Mouse (Mus musculus) gastrocnemius, adult 8-10 months (tissue): Measurements from ENCODE around the gene Rab4a. TPM values are rescaled to one million over a fixed set of nuclear protein-coding genes. Genes with fewer than 3 reads are reported as not detected.

ENCODE experiments used
- DNase-seq, 2 experiments: peaks; one replicate each; pipeline ENCODE4 v3.0.0; 2022; ENCODE audit warnings: low spot score in 2 of 2
- total RNA-seq, 4 experiments: library from RNA; stranded (reverse); gene quantifications; 2 replicates each; pipeline ENCODE4 v1.2.4; 2022

Gene Rab4a
- 10 to 100 TPM; 13.3 to 17.1 (median 15.3) TPM for total RNA-seq

DNA sequence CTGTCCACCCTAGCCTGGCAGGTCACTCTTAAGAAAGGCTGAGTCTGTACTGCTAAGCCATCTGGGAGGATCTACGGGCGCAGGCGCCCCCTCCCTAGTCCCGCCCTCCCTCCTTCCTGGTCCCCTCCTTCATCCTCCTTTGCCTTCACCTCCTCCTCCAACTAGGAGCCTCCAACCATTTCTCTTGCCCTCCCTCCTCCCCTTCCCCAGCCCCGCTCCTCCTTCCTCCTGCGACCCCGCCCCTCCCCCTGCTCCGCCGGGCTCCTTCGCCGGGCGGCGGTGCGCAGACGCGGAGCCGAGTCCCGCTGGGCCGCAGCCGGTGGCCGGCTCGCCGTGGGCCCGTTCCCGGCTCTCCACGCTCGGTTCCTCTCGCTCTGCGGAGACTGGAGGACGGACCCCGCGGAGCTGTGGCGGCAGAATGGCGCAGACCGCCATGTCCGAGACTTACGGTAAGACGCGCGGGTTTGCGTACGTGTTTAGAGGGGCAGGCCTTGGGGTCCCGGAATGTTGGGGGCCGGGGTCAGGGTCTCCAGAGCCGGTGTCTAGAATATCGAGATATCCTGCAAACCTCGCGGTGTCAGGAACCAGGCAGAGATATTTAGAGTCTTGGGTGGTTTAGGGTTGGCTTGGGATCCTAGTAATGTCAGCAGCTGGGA lies at the start of gene Rab4a:
Rab4a (plus strand) TSS at position 268 of the 656 bp plus-strand sequence.
- peak; percentile 57 to 75 for DNase-seq

- no peak for DNase-seq
These were observed 48.9 kb upstream of the Rab4a start for GRCm38 (mm10) chr8:123756901-123757300.

DNA sequence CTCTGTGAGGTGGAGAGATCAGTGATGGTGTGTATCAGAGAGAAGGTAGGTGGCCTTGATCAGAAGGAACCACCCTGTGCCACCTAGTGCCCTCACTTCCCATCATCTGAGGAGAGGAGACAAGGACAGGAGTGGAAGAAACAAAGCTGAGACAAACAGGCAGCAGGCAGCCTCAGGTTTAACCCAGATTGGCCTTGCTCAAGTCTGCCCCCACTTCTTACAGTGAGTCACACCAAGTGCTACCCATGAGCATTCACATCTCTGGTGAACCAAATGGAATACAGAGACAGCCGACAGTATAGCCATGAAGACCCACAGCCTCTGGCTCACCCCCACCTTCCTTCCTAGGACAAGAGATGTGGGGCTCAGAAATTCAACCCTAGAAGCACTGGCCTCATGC lies 46.9 kb upstream of the Rab4a start:
- DNase-seq, result no peak

- DNase-seq, result no peak
These were observed 45.9 kb upstream of the Rab4a start for GRCm38 (mm10) chr8:123759933-123760332.

DNA sequence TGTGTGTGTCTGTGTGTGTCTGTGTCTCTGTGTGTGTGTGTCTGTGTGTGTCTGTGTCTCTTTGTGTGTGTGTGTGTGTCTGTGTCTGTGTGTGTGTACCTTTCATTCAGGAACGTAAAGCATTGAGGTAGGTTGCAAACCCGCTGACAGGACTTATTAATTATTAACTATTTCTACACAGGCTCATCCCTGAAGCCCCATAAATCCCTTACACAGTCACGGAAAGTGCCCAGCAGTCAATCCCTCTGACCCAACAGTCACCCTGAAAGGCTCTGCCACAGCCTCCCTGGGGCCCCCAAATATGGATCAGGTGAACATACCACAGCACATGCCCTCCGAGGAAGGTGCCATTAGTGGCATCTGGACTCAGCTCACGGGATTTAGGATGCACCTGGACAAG lies 45.2 kb upstream of the Rab4a start:
- no peak for DNase-seq

GRCm38 (mm10) chr8:123761266-123761882 lies 44.4 kb upstream of the Rab4a start:
- peak in 1 of 2 experiments; percentile 15 for DNase-seq

DNA sequence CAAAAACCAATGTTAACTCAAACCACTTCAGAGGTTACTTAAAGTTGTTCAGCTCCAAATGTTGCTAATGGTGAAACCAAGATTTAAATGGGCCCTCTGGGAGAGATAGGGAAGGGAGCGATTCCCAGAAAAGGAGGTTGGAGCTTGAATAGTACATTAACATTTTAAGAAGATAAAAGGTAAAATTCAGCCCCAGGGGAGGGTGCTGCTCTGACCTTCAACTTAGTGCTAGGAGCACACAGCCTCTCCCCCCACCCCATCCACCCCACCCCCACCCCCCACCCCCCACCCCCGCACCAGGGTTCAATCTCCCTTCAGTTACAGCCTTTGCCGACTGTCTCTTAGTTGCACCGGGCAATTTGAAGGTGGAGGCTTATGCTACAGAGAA lies 43.9 kb upstream of the Rab4a start:
- no peak for DNase-seq

DNA sequence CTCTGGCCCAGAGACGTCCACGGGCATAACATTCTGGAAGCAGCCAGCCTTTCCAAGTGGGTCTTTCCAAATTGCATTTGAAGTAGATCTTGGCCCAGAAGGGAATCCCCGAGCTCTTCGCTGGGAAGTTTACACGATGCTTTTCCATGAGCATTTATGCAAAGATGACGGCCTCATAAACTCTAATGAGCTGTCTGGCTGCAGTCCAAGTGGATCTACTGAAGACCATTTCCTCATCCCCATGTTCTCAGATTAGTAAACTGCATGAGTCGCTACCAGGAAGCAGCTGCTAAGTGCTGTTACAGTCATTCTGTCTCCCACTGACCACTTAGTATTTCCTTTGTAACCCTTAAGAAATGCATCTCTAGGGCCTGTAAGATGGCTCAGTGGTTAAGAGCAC lies 42.4 kb upstream of the Rab4a start:
- DNase-seq, result no peak

GRCm38 (mm10) chr8:123764671-123765070 lies 41.1 kb upstream of the Rab4a start:
- DNase-seq, result no peak

DNA sequence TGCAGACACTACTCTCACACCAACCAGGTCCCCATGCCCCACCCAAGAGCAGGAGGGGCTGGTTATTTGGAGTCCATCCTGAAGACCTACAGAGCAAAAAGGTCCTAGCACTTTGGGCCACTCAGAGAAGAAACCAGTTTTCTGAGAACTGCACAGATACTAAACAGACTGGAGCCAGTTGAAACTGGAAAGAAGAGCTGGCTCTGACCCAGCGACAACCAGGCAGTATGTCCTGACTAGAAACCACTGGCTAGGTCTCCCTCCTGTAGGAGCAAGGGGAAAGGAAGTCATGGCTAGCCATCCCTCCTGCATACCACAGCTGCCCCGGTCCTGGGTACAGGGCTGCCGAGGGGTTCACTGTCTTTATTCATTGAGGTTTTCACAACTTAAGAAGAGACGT lies 39.3 kb upstream of the Rab4a start:
- DNase-seq, result no peak

DNA sequence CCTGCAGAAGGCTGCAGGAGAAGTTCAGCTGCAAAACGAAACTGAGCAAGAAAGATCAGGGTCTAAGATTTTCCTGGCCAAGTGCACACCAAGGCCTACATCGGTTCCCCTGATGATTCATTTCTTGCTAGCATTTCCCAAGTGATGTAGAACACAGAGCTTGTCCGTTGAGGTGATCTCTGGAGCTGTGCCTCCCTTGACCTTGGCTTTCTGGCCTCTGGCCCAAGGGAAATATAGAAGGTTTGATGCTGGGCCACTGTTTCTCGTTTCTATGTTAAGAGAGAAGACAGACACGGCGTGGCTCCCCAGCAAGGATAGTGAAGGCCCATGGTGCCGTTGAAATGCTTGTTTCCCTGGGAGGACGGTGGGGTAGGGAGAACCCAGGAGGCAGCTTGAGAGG lies 37.9 kb upstream of the Rab4a start:
- no peak for DNase-seq

DNA sequence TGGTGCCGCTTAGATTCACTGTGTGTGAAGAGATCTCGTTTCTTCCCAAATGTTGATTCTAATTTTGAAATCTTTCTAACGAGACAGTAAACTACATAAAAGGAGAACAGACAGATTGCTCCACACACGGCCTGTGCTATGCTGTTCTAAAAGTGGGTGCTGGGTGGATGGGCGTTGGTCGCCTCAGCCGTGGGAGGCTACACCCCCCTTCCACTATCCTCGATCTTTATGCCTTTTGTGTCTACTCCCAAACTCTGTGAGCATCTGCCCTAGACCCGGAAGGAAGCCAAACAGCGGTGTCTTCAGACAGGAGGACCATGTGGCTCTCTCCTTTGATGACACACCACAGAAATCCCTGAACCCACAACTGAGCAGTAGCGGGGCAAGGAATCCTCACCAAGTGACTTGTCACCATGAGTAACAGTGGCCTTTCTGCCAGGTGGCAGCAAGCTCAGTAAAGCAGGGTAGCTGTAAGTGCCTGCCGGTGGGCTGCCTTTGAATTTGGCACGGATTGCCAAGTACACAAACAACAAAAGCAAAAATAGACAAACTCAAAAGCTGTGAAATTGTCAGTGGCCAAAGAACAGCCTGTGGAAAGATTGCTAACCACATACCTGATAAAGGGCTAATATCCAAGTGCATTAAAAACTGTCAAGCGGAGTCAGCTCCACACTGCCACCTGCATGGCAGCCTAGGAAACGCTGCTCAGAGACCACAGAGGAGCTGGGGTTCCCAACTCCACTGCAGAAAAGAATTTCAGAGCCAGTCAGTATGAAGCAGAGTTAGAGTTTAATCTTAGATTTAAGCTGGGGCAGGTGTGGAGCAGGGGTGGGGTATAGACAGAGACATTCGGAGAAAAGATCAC lies 37.1 kb upstream of the Rab4a start:
- DNase-seq, result no peak

GRCm38 (mm10) chr8:123773468-123773867 lies 32.3 kb upstream of the Rab4a start:
- no peak for DNase-seq

- DNase-seq, result no peak
These were observed 31.3 kb upstream of the Rab4a start for GRCm38 (mm10) chr8:123774491-123774890.

GRCm38 (mm10) chr8:123777319-123777718 lies 28.5 kb upstream of the Rab4a start:
- peak in 1 of 2 experiments; percentile 42 for DNase-seq

- DNase-seq, result no peak
These were observed 25.3 kb upstream of the Rab4a start for GRCm38 (mm10) chr8:123780471-123780870.

DNA sequence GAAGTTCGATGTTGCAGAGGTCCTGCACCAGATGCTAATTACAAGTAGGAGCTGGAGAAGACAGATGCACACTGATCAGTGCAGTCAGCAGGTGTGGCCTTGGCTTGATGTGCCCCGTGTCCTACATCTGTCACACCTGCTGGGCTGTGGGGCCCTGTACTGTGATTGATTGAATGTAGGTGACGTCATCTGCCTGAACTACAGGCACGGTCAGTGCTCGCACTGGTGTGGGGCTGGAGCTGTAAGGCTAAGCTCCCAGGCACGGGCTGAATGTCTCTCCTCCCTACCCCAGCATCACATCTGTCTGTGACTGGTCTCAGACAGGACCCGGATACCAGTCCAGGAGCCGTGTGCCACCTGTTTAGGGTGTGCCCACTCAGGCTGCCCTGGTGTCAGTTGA lies 24.5 kb upstream of the Rab4a start:
- no peak for DNase-seq

DNA sequence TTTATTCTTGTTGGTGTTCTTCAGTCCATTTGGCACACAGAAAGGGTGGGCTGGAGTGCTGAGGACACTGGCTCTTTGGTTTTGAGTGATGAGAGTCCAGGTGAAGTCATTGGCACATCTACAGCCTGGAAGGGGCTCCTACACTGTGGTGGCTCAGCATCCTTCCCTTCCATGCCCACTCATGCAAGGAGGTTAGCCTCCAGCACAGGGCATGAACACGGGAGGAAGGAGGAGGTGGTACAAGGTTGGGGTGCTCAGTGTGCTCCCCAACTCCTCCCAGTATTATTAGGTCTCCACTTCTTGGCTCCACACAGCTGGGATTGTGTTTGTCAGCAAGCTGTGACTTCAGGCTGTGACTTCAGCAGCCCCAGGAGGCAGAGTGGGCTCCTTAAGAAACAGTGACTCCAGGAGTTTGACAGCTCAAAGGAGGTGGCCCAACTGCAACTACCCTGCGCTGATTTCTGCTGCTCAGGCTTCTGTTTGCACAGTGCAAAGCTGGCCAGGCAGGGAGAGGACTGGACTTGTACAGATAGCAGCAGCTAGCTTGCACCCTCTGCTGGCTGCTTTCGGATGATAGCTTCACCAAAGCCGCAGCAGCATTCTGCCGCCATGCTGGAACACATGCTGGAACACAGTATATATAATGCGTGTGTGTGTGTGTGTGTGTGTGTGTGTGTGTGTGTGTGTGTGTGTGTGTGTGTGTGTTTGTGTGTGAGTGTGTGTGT lies 22.1 kb upstream of the Rab4a start:
- peak; percentile 43 to 63 for DNase-seq

DNA sequence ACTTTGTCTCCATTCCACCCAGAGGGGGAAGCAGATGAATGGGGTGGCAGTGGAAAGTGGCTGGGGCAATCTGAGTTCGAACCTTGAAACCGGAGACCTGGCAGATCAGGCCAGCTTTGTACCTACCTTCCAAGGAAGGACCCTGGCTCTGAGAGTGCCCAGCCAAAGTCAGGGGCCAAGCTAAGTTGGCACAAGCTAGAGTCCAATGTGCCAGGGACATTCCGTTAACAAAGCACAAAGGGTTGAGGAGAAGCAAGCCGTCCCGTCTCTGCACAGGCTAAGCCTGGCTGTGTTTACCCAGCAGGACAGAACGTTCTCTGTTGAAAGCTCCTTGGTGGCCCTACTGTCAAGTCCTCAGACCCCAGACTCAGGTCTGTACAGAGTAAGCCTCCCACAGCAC lies 19.6 kb upstream of the Rab4a start:
- DNase-seq, result no peak

DNA sequence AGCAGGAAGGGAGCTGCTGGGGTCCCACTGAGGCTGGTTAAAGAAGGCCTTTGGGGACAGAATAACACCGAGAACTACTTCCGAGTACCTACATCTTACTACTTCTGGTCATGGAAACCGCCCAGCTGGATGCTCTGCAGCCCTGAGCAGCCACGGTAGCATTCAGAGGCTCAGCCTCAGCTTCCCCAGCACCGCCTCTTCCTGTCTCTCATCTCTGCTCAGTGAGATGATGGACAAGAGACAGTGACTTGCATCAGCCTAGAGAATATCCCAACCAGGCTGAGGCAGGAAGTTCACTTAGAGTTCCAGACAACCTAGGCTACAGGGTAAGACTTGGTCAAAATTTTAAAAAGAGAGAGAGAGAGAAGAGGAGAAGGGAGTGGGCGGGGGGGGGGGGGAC lies 19.1 kb upstream of the Rab4a start:
- DNase-seq, result no peak

- DNase-seq, result no peak
These were observed 18.4 kb upstream of the Rab4a start for GRCm38 (mm10) chr8:123787254-123787897.
